Mouse (Mus musculus): ENCODE data around the gene Prss8.

Prss8 gene

DNA sequence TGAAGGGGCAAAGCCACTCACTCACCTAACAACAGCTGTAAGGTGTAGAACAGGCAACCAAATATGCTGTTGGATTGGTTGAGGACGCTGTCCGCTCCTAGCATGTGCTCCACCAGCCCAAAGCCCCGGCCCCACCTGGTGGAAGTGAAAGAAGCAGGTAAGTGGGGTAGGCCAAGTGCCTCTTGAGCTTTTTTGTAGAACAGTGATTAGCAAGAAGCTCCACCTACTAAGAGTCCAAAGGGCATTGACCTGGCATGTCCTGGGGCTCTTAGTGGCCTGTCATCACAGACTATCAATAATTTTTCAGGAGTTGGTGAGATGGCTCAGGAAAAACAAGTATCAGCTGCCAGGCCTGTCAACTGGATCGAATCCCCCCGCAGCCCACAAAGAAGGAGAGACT is 35.4 kb downstream of the Prss8 start:
- DNase-seq, result no peak

DNA sequence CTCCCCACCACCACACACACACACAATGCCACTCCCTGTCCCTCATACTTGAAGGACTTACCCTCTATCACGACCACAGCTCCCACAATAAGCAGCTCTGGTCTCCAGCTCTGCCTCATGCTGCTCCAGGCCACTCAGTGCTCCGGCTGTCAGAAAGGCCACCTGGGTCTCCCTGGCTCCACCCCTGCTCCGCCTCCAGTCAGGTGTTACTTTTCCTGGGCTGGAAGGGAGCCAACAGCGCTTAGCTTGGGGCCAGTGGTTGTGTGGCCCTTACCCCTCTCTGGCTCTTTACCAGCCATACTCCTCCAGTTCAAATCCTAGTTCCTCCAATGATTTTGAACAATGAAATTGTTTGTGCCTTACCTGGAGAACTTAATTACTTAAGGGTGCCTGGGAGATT is 39.1 kb downstream of the Prss8 start, which contains the start of gene Prss53:
Gene Prss53, minus strand, starts transcription at position 173 of the 400 bp plus-strand sequence.
- DNase-seq, result no peak

DNA sequence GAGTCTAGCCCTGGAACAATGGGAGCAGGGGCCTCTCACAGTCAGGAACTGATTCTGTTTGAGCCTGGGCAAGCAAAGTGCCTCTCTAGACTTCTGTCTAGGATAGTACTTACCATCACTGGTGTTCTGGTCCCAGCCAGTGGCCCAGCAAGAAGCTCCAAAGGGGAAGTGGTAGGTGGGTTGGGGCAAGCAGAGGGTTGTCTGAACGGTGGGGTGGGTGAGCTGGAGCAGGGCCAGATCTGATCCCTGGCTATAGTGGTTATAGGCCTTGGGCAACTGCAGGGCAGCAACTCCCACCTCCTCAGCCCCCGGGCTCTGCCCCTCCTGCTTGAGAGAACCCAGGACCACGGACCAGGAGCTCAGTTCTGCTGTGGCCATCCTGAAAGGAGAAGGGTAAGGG is 41.1 kb downstream of the Prss8 start:
- DNase-seq, result no peak

DNA sequence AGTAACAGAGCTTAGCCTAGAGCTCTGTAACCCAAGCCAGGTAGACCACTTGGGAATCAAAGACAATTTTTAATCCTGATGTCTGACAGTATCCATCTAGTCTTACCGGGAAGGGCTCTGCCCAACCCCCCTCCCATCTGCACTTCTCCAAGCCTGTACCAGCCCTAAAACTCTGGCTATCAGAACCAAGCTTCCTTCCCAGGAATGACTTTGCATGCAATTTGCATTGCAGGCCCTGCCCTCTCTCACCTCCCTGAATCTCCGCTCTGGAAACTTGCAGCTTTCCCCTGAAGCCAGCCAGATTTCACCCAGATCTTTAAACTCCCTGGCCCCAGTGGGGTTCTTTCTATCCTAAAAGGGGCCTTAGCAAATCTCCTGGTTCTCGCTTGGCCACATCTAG is 42.1 kb downstream of the Prss8 start:
- DNase-seq, result no peak

DNA sequence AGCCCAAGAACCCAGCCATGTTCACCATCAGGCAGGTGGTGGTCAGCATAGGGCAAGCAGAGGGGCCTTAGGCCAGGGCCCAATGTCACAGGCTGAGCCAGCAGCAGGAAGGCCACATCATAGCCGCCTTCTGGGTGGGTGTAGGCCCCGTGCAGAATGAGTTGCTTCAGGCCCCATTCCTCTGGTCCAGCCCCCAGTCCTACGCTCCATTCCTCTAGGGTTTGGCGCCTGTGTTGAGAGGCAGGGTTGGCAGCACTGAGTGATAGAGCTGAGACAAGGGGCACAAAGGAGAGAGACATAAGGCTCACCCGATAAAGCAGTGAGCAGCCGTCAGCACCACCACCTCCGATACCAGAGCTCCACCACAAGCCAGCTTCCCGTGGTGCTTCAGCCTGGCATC is 42.7 kb downstream of the Prss8 start:
- no peak for DNase-seq

DNA sequence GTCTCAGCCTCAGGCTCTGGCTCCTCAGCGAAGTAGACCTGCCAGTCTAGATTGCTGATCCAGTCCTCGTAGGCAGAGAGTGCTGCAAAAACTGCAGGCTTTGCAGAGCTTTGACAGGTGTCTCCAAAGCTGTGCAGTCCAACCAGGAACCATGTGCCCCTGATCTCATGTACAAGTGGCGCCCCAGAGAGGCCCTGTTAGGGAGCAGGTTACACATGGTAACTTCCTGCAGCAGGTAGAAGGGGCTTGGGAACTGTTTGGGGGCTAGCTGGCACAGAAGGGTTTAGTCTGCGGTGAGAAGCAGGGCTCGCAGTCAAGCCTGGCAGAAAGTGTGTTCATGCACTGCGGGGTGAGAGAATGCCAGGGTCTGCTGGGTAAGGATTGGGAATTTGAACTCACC is 43.4 kb downstream of the Prss8 start:
- no peak for DNase-seq

DNA sequence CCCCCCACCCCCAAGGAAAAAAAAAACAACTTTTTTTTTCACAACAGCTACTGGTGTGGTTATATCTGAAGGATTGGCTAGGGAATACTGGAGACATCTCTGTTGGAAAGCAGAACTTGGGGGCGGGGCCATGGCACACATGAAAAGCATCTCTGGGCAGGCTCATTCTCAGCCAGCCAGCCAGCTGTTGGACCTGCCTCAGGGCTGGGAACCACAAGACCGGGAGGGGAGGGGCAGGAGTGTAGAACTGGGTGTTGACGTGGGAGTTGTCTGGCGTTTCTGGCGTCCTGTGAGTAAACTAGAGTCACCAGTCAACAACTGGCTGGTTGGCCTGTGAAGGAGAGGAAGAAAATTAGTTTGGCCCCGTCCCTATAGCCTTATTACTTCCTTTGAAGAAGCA is 44.0 kb downstream of the Prss8 start:
- DNase-seq, result no peak

DNA sequence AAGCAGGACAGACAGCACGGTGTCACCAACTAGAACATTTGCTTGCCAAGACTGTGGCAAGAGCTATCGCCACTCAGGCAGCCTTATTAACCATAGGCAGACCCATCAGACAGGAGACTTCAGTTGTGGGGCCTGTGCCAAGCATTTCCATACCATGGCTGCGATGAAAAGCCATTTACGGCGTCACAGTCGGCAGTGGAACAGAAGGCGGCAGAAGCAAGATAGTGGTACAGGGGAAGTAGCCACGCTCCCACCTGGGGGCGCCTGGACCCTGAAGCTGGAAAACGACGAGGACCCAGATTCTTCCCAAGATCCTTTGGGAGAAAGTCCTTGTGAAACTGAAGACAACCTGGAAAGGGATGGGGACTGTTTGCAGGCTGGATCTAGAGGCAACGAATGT is 49.5 kb downstream of the Prss8 start:
- DNase-seq, result no peak

DNA sequence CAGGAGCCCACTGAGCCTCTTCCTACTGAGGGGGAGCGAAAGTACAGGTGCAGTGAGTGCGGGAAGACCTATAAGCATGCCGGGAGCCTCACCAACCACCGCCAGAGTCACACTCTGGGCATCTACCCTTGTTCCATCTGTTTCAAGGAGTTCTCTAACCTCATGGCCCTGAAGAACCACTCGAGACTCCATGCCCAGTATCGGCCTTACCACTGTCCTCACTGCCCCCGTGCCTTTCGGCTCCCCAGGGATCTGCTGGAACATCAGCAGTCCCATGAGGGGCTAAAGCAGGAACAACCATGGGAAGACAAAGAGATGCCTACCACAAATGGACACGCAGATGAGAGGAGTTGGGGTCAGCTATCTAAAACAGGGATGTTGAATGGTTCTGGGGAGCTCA is 50.6 kb downstream of the Prss8 start:
- DNase-seq, result no peak

DNA sequence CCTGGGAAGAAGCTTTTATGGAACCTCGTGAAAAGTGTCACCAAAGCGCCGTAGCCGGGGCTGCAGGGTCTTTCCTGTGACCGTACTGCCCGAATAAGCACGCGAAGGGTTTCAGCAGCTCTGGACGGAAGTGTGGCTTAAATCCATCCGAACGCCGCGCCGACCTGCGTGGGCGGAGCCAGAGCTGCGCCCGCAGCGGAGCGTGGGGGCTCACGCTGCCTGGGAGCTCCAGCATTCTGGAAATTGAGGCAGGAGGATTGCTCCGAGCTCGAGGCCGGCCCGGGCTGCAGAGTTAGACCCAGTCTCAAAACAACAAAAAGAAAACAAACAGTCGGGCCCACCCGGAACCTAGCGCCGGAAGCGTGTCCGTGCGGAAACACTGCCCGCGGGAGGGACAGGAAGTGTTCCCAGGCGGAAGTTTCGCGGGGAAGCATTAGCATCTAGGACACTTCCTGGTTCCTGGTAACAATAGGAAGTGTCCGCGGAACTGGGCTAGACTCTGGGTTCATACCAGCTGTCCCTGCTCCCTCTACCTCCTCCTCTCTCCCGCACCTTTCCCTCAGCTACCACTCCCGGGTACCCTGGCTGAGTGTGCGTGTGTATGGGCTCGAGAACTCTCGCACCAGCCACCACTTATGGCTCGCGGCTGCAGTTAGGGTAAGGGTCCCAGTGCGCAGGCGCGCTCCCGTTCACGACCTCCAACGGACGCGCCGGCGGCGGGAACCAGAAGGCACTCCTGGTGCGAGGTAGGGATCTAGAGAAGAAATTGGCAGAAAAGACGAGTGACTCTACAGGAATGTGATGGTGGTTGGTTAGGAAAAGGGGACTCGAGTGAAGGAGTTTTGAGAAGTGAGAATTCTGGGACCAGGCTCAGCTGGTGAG is 53.2 kb downstream of the Prss8 start, which contains the start of gene Zfp668:
Gene Zfp668, minus strand, starts transcription at position 362 of the 882 bp plus-strand sequence.
- DNase-seq, result peak; percentile 84 to 85

DNA sequence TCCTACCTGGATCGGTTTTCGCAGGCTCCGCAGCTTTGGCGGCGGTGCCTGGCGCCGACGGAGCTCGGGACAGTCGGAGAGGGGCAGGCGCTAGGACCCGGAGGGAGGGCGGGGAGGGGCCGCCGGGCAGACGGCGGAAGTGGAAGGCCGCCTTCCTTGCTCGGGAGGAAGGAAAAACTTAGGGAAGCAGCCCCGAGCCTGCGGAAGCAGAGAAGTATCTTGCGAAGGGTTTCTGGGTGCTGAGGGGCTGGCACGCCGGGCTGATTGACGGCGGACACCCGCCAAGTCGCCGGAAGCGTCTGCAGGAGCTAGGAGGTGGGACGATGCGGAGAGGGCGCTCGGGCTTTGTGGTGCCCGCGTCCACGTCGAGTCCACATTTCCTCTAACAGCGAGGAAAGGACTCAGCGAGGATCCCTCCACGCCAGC is 53.9 kb downstream of the Prss8 start, which contains the start of gene Zfp646:
Gene Zfp646, plus strand, starts transcription at position 181 of the 426 bp plus-strand sequence.
- peak; percentile 73 to 78 for DNase-seq
